Mouse (Mus musculus) thymus, postnatal 0 days (tissue): ENCODE results near the gene Tfrc. TPM values are rescaled to one million over a fixed set of nuclear protein-coding genes. Genes with fewer than 3 reads are reported as not detected.

Experiments used
- DNase-seq: peaks from one replicate; pipeline ENCODE4 v3.0.0-alpha.2; 2015; ENCODE audit warnings: low spot score
- polyA plus RNA-seq: library from polyadenylated mRNA; unstranded; fragments of >200 nt; fragmentation: Nextera tagmentation; extraction: Ambion mirVana; gene quantifications from 2 replicates; pipeline ENCODE4 v1.2.1, GENCODE M21; 2015

Gene Tfrc
- polyA plus RNA-seq, 1 experiment from 2014 or later: 43.4 TPM

DNA sequence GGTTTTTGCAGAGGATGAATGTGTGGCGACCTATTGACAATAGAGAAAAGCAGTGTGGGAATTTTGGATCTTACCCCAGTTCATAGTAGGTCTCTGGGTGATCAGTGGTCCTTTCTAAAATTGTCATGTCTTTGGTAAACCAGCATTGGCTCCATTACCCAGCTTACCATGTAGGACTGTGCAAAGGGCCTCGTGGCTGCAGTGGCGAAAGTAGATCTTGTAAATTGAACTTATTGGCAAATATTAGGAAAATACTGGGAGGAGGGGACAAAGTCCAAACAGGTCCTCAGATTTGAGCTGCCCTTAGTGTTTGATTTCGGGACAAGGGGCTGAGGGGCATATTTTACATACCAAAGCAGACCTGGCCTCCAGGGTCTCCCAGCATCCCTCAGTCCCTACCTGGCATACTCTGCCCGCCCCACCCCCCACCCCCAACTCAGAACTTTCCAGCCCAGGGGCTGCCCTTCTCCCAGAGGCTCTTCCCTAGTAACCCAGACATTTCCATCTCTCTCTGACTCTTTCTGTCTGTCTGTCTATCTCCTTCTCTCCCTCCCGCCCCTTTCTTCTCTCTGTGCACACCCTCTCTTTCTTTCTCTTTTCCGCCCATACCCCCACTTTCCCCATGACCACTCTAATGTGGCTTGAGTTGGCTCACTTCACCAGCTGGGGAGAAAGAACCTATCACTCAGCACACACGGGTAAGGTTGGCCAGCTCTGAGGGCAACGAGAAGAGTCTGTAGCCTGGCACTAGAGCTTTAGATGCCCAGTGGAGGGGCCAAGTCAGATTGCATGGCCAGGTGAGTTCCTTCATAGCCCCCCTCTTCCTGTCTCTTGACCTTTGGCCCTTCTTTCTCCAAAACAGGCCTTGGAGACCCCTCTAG lies 58.2 kb downstream of the Tfrc start:
- DNase-seq: no peak

DNA sequence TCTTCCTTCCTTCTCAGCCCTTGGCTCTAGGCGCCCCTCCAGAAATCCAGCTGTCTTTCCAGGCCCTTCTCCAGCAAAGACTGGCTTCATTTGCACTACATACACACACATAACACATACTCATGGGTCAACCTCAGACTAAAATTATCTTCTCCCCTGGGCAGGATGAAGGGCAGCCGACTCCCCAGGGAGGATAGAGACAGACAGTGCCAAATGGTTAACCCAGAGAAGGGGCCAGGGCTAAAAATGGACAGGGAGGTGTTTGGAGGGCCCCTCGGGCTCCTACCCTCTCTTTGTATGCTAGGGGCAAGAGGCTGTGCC lies 58.8 kb downstream of the Tfrc start:
- no peak for DNase-seq

DNA sequence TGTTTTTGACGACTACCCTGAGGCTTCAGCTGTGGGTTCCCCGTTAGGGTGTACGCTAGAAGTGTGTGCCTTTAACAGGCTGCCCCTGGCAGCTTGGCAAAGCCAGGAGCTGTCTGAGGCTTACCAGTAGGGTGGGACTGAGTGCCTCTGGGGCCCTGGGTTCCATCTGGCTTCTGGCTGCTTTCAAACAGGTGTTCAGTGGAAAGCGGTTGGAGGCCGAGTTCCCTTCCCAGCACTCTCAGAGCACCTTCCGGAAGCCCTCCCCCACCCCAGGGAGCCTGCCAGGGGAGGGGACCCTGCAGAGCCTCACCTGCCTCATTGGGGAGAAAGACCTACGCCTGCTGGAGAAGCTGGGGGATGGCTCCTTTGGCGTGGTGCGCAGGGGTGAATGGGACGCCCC lies 59.3 kb downstream of the Tfrc start:
- DNase-seq: peak; percentile 77

DNA sequence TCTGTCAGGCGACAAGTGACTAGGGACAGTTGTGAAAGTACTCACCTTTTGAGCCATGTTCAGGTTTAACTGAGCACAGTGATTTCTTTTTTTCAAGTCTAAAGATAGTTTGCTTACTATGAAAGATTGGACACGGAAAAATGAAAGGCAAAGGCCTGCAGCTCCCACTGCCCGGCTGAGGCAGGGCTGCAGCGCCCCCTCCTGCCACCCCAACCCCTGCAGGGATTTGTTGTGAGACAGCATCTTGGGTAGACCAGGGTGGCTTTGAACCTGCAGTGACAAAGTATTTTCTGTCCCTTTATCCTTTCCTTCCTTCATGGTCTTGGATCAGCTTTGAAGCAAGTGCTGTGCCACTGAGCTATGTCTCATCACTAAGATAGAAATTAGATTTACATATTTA lies 59.8 kb downstream of the Tfrc start:
- DNase-seq: peak; percentile 52

DNA sequence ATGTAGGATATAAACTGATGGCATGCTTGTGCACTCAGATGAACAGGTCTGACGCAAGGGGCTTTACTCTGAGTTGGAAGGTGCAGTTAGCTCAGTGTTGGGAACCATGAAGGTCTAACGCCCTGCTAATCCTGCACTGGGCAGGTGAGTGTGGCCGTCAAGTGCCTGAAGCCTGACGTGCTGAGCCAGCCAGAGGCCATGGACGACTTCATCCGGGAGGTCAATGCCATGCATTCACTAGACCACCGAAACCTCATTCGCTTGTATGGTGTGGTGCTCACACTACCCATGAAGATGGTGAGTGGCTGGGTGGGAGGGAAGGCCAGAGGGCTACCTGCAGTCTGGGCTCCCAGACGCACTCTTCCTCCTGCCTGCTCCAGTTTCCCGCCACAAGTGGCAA lies 60.5 kb downstream of the Tfrc start:
- DNase-seq: no peak

DNA sequence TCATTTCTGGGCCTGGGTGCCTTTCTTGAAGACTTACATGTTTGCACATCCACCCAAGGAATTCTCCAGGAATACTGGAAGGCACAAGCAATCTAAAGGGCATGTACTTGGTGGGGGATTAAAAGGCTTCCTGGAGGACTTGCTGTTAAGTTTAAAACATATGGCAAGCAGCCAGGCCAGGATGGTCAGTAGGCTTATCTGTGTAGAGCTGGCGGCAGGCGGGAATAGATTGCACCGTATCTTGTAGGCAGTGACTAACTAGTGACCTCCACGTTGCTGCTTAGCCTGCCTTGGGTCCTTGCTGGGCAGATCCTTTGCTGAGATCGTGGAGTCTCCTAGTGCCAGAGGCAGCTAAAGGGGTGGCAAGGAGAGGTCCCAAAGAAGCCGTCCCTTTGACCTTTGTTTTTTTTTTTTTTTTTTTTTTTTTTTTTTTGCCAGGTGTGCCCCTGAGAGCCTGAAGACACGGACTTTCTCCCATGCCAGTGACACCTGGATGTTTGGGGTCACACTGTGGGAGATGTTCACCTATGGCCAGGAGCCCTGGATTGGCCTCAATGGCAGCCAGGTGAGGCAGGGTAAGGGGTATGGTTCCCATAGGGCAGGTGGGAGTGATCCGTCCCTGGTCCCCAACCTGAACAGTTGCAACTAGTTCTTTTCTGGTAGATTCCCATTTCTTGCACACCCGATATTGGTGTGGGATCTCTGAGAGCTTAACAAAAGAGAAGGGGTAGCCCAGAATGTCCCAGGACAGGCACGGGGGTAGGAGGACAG lies 61.8 kb downstream of the Tfrc start:
- no peak for DNase-seq

DNA sequence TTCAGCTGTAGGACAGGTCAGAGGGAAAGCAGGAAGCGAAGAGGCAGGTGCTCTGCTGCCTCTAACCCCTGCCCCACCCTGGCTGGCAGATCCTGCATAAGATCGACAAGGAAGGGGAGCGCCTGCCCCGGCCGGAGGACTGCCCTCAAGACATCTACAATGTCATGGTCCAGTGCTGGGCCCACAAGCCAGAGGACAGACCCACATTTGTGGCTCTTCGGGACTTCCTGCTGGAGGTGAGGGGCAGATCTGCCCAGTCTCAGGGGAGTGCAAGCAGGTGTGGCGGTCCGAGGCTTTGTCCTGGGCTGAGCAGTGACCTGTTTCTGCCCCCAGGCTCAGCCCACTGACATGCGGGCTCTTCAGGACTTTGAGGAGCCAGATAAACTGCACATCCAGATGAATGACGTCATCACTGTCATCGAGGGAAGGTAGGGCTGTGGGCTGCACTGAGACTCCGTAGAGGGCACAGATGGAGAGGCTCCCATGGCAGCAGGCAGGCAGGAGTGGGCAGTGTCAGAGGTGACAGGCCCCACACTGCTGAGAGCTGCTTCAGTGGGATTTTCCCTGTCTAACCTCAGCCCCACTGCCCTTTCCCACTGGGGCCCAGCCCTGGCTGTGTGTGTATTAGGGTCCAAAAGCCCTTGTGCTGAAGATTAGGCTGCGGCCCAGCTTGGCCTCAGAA lies 62.6 kb downstream of the Tfrc start:
- no peak for DNase-seq

DNA sequence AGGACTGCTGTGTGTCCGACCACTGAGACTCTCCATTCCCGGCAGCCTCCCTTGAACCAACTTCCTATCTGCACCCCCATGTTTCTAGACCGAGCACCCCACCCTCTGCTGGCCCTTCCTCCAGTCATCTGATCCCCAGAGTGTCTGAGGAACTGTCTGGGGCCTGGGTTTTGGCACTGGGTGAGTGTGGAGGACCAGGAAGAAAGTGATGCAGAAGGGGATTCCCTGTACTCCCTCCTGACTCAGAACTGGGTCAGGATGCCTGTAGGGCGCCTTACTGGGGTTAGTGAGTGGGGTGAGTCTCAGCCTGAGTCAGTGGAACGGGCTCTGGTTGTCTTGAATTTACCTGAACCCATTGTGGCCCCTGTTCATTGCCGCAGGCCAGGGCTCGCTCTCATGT lies 63.5 kb downstream of the Tfrc start:
- DNase-seq: no peak

DNA sequence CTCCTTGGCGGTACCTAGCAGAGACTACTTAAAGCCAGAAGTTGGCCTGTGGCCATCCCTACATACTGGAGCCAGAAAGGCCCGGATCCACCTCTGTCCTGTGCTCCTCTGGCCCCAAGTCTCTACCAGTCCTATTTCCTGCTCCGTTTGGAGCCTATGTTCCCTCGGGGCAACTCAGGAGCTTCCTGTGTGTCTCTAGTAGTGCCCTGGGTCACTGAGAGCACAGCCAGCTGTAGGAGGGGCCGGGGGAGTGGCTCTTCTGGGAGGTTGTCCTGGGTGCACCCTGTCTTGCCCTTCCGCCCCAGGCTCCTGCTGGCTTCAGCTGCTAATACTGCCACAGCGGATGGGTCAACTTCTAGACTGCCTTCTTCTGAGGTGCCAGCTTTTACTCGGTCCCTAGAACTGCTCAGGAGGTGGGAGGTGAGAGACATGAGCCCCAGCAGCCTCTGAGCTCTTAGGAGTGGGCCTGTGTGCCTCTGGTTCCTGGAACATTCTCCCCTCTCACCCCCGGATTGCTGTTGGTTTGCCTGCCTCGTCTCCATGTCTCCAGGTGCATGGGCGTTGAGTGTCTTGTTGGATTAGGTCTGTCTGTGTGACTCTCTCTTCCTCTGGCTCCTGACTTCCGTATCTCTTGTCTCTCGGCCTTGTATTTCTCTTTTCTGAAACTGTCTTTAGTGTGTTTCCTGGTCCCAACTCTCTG lies 64.3 kb downstream of the Tfrc start:
- DNase-seq: no peak

DNA sequence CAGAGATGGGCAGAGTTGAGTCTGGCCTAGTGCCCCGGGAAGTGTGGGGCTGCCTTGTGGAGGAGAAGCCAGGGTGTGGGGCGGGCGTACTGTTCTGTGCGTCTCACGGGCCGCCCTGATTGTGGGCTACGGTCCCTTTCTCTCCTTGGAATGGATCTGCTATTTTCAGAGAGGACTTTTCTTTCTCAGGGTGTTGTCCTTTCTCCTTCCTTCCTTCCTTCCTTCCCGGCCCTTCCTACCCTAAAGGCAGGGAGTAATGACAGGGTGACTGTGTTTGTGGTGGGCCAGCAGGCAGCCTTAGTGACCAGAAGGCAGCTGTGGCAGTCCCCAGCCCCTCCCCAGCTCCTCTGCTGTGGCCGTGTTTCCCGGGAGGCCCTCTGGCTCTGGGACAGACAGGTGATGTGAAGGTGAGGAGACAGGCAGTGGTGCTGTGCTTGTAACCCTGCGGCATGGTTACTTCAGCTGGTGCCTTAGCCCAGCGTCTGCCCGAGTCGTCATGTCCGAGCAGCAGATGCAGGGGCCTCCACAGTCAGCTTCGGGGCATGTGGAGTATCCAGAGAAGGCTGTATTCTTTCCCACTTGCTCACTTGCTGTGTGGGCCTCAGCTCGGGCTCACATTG lies 65.5 kb downstream of the Tfrc start:
- no peak for DNase-seq

DNA sequence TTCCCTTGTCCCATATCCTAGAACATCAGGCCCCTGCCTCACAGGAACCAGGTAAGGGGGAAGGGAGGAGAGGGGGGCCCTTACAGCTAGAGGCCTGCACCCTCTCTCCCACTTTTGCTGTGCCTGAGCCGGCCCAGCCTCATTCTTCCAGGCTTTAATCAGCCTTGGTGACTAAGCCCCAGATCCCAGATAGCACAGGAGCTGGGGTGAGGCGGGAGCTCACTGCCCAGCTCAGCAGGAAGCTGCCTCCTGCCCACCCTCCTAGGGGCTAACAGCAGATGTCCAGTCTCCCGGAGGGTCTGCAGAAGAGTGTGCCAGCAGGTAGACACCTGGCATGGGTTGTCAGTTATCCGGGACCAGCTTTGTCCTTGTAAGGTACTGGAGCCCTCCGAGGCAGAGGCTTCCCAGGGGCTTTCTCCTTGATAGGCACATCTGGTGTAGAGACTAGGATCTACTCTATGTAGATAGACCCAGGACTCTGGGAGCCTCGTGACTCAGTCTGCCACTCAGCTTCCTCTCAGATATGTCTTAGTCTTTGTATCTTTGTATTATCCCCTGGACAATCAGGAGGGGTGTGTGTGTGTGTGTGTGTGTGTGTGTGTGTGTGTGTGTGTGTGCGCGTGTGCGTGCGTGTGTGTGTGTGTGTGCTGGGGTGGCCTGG lies 68.5 kb downstream of the Tfrc start:
- DNase-seq: no peak

DNA sequence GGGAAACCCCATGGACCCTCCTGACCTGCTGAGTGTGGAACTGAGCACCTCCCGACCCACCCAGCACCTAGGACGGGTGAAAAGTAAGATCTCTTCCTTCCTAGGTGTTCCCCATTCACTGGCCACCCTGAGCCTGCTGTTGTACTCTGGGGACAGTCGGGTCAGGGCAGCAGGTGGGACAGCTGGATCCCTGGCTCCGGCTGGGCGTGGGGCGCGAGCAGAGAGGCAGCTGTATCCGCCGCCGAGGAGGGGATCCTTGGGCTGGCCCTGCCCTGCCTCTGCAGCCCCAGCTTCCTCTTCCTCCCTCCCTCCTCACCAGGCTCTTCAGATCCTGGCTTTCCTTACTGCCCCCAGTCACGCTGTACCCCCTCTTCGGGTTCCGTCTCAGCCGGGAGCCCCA lies 69.2 kb downstream of the Tfrc start:
- no peak for DNase-seq

DNA sequence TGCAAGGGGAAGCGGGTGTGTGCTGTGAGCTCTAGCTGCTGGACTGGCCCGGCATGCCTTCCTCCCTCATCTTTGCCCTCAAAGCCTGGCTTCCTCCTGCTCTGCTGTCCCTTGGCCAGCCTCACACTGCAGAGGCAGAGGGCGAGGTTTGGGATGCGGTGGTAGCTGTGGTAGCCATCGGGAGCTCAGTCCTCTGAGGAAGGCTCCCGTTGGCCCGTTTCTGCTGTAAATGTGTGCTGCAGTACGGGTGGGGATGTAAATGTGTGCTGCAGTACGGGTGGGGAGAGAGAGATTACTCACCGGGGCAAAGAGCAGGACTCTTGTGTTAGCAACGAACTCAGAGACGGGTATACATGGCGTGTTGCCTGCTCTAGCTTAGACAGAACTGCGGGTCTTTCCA lies 70.1 kb downstream of the Tfrc start:
- DNase-seq: no peak

DNA sequence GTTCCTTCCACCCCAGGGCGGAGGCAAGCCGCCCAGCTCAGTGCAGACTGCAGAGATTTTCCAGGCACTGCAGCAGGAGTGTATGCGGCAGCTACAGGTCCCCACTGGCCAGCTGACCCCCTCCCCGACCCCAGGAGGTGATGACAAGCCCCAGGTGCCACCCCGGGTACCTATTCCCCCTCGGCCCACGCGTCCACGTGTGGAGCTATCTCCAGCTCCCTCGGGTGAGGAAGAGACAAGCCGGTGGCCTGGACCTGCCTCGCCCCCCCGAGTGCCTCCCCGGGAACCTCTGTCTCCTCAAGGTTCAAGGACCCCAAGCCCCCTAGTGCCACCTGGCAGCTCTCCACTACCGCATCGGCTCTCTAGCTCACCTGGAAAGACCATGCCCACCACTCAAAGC lies 71.3 kb downstream of the Tfrc start:
- DNase-seq: no peak

DNA sequence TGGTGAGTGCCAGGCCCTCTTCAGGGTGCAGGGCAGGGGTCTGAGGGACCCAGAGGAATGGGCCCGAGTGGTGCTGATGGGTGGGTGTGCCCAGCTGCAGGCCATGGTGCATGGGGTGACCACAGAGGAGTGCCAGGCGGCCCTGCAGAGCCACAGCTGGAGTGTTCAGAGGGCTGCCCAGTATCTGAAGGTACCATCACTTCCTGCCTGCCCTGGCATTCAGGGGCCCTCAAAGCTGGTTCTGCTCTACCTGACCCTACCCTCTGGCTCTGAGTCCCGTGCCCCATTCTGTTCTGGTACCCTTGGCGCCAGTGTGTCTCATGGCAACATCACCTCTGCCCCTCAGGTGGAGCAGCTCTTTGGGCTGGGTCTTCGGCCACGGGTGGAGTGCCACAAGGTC lies 72.1 kb downstream of the Tfrc start:
- DNase-seq: no peak

DNA sequence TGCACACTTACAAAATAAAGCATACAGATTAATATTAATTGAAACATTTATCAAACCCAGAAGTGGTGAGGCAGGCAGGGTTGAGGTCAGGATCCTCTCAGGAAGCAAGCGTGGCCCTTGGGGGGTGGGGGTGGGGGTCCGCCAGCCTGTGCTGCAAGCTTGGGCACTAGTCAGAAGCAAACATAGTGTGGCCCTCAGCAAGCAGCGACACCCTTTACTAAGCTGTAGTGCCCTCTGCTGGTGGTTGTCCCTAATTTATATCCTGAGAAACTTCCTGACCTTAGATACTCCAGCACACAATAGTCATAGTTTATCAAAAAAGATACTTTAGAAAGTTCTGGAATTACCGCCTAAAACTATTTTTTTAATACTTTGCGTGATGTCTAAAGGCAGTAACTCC lies 73.5 kb downstream of the Tfrc start:
- DNase-seq: peak; percentile 87
